Mouse (Mus musculus): ENCODE data around the gene Carmil3.

- no peak for TF ChIP-seq EP300 (IDR thresholded peaks at IDR 0.05; ENCODE audit: insufficient read depth, low read depth, low read length)
- TF ChIP-seq POLR2A (IDR thresholded peaks at IDR 0.05; ENCODE audit: insufficient read depth, low read length) = no peak
Observed at GRCm38 (mm10) chr14:55551794-55552193, 61.3 kb downstream of the Carmil3 start.

All from ES-Bruce4 (cell line).